Mouse (Mus musculus): ENCODE measurements around the gene Zfp709. TPM values are rescaled to one million over a fixed set of nuclear protein-coding genes. Genes with fewer than 3 reads are reported as not detected.

The Zfp709 gene
- polyA plus RNA-seq, 1 experiment: 0.52 TPM

- no peak for DNase-seq
- Histone ChIP-seq H3K27ac (ENCODE audit: insufficient read depth, low read depth, low read length) (no peak overlapping the region), H3K4me3 (ENCODE audit: insufficient read depth, low read depth, low read length) (no peak overlapping the region), H3K4me1 (ENCODE audit: control insufficient read depth, insufficient read depth, low read length) (no peaks in the 10 kb centered on the region), H3K36me3 (ENCODE audit: control insufficient read depth, insufficient read depth, low read length) (no peaks in the 10 kb centered on the region), H3K27me3 (replicated peaks; ENCODE audit: control insufficient read depth, insufficient read depth, low read length) (no peaks in the 10 kb centered on the region)
- WGBS: 80% methylated on average over 1 of the region's 1 CpGs
- TF ChIP-seq POLR2A (IDR thresholded peaks at IDR 0.05; ENCODE audit: low read depth, low read length) (no peak), CTCF (conservative IDR thresholded peaks at IDR 0.05; ENCODE audit: insufficient read depth, insufficient read length, low read depth, low read length) (no peak)
Measured at GRCm38 (mm10) chr8:71941776-71942175, 60.0 kb downstream of the Zfp709 start.

Other genes with a start within 250 kb of the Zfp709 start
- 1.3 and 2.1 TPM in 2 replicates for gene Unc13a, start 210.3 kb upstream of the Zfp709 start, polyA plus RNA-seq (2012; rRNA removed)
- gene Jak3, start 205.7 kb upstream of the Zfp709 start, polyA plus RNA-seq (2012; rRNA removed): 15.1 and 16.5 TPM in 2 replicates
- 14.5 and 17.8 TPM in 2 replicates for gene Insl3, start 192.8 kb upstream of the Zfp709 start, polyA plus RNA-seq (2012; rRNA removed)
- 5.5 and 5.9 TPM in 2 replicates for gene B3gnt3, start 180.2 kb upstream of the Zfp709 start, polyA plus RNA-seq (2012; rRNA removed)
- gene Fcho1, start 156.3 kb upstream of the Zfp709 start, polyA plus RNA-seq (2012; rRNA removed): 4.2 and 9.5 TPM in 2 replicates
- gene Zfp882, start 26.6 kb downstream of the Zfp709 start, polyA plus RNA-seq (2012; rRNA removed): 0.87 and 1.3 TPM in 2 replicates
- gene Zfp617, start 26.6 kb downstream of the Zfp709 start, polyA plus RNA-seq (2012; rRNA removed): 2.8 and 3.8 TPM in 2 replicates
- gene Zfp961, start 69.0 kb downstream of the Zfp709 start, polyA plus RNA-seq (2012; rRNA removed): 6.7 and 8.9 TPM in 2 replicates
- 1.7 and 3.3 TPM in 2 replicates for gene Cyp4f18, start 127.6 kb downstream of the Zfp709 start, polyA plus RNA-seq (2012; rRNA removed)
- not detected in 2 replicates for gene Olfr372, start 159.2 kb downstream of the Zfp709 start, polyA plus RNA-seq (2012; rRNA removed)
- not detected in 2 replicates for gene Olfr373, start 201.2 kb downstream of the Zfp709 start, polyA plus RNA-seq (2012; rRNA removed)
- gene Olfr374, start 225.0 kb downstream of the Zfp709 start, polyA plus RNA-seq (2012; rRNA removed): not detected in 2 replicates

Data from kidney, adult 2 months (tissue).